Mouse (Mus musculus) kidney, adult 18-20 months (tissue): ENCODE measurements around the gene Dhrs4.

Experiments
- DNase-seq: peaks from one replicate; pipeline ENCODE4 v3.0.0; 2021

The Dhrs4 gene

GRCm38 (mm10) chr14:55490361-55491201 lies 12.0 kb downstream of the Dhrs4 start, which contains the start of gene Carmil3:
Gene Carmil3 (plus strand): TSS chr14:55490651.
- DNase-seq, result peak; percentile 70

- peak; percentile 49 for DNase-seq
These were observed 12.8 kb downstream of the Dhrs4 start for GRCm38 (mm10) chr14:55491291-55491833.

- no peak for DNase-seq
These were observed 13.5 kb downstream of the Dhrs4 start for GRCm38 (mm10) chr14:55492103-55492502.

- DNase-seq, result no peak
These were observed 17.1 kb downstream of the Dhrs4 start for GRCm38 (mm10) chr14:55495509-55496240.

- no peak for DNase-seq
These were observed 18.3 kb downstream of the Dhrs4 start for GRCm38 (mm10) chr14:55496761-55497448.

DNA sequence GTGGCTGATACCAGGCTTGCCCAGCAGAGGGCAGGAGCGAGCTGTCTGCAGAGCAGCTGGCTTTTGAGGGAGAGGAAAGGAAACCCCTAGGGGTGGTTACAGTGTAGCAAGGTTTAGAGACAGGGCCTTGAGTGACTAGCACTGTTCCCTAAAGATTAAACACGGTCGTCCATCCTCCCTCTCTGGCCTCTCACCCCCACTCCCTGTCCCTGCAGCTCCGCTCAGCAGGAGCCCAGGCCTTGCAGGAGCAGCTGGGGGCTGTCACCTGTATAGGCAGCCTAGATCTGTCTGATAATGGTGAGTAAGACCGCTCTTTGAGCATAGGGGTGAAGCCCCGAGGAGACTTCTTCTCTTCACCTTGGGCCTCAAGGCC lies 18.9 kb downstream of the Dhrs4 start:
- DNase-seq, result peak; percentile 87

GRCm38 (mm10) chr14:55505612-55506011 lies 27.1 kb downstream of the Dhrs4 start:
- DNase-seq, result no peak

GRCm38 (mm10) chr14:55507801-55508200 lies 29.2 kb downstream of the Dhrs4 start:
- no peak for DNase-seq

DNA sequence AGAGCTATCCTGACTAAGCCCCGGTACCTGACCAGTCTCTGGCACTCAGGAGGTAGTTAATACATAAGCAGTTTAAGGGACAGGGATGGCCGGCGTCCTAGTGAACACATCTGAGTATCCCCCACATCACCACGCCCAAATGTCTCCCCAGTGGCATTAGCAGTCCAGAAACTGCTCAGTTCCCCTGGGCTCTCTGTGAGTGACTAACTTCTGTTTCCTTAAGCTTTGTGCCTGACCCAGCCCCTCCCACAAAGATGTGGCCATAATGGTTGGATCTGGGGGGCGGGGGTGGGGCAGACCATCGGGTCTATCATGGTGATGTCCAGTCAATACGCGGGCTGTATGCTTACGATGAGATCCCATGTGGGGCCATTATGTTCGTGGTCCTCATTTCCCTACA lies 31.0 kb downstream of the Dhrs4 start:
- no peak for DNase-seq

GRCm38 (mm10) chr14:55510125-55510731 lies 31.7 kb downstream of the Dhrs4 start, which contains the start of gene Cpne6:
Gene Cpne6 (plus strand): TSS chr14:55510445.
- DNase-seq, result no peak

DNA sequence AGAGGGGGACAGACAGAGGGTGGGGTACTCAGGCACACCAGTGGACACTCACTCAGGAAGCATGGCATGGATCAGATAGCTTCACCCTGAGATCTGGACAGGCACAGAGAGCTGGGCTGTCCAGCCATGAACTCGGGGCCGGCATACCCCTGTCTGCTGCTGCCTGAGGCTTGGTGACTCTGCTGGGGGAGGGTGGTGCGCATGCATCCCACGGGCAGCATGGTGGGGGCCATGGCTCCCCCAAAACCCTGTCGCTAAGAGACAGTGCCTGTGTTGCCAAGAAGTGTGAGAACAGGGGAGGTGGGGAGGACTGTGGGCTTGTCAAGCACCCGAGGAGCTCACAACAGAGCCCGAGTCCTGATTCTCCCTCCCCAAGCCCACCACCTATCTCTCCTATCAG lies 32.5 kb downstream of the Dhrs4 start:
- DNase-seq, result no peak

- DNase-seq, result no peak
These were observed 35.4 kb downstream of the Dhrs4 start for GRCm38 (mm10) chr14:55513927-55514326.

DNA sequence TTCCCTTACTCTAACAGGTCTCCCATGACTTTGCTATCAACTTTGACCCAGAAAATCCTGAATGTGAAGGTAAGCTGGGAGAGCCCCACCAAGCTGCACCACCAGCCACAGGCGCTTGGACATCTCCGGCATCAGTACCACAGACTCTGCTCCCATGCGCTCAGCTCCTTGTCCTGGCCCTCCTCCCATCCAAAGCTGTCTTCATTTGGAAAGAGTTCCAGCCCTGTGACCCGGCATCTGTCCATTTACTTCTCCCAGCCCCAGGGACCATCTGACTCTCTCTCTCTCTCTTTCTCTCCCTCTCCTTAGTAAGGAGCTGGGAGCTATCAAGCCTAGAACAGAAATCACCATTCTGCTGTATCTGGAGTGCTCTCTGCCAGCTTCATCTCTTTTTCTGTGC lies 37.3 kb downstream of the Dhrs4 start:
- DNase-seq, result no peak

- DNase-seq, result no peak
These were observed 40.3 kb downstream of the Dhrs4 start for GRCm38 (mm10) chr14:55518897-55519296.

GRCm38 (mm10) chr14:55519604-55520003 lies 41.0 kb downstream of the Dhrs4 start:
- DNase-seq, result no peak

GRCm38 (mm10) chr14:55520451-55521361 lies 42.1 kb downstream of the Dhrs4 start:
- DNase-seq, result peak; percentile 22

- no peak for DNase-seq
These were observed 45.5 kb downstream of the Dhrs4 start for GRCm38 (mm10) chr14:55524062-55524461.

DNA sequence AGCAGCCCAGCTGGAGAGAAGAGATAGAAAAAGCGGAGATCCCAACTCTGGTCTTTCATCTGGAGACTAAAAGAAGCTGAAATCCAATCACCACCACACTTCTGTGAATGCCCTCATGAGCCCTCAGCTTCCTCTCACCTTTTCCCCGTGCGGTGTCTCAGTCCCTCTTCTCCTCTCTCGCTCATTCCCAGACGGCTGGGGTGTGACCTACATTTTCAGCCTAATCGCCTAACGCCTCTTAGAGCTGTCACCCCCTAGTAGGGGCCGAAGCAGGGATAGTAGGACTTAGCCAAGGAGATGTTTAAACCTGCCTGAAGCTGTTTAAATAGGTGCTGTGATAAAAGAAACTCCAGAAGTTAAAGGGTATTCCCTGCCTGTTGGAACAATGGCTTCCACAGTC lies 46.2 kb downstream of the Dhrs4 start, which contains the start of gene Nrl:
Nrl (minus strand) TSS at position 197 of the 400 bp plus-strand sequence.
- no peak for DNase-seq

DNA sequence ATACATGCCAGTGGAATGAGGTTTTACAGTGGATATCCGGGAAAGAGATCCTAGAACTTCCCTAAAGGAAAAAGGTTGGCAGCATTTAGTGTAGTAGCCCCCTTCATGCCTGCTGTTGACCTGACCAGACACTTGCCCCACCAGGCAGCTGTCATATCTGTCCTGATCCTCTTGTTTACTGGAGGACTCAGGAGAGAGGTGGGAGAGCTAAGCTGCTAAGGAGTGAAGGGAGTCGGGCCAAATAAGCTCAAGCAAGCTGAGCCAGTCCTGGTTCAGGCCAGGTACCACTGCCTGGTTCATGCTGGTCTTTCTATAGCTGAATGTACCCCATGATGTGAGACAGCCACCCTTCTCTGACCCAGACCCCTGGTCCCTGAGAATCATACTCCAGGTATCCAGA lies 48.1 kb downstream of the Dhrs4 start:
- DNase-seq, result no peak

- DNase-seq, result peak; percentile 49
These were observed 49.4 kb downstream of the Dhrs4 start for GRCm38 (mm10) chr14:55527940-55528339.

DNA sequence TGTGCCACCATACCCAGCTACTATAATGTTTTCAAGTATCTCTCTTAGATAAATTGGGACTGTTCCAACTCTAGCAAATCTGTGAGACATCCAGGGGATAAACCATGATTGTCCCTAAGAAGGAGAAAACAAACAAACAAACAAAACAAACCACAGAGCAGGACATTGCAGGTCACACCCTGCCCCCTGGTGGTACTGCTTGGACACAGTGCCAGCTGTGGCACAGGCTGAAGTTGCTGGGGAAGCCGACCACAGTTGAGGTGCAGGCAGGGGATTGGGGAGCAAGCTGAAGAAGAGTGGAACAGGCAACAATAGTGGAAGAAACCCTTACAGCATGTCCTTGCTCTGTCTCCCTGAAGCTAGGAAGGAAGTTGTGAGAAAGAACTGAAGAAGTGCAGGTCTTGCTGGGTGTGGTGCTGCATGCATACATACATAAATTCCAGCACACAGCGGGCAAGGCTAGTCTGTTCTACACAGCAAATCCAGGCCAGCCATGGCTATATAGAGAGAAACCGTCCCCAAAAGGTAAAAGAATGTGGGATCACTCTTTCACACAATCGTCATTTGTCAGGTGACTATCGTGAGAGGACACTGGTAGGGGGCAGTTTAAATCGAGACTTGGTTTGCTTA lies 57.7 kb downstream of the Dhrs4 start:
- DNase-seq, result peak; percentile 54
